Mouse (Mus musculus): ENCODE measurements around the gene Acsl6.

DNA sequence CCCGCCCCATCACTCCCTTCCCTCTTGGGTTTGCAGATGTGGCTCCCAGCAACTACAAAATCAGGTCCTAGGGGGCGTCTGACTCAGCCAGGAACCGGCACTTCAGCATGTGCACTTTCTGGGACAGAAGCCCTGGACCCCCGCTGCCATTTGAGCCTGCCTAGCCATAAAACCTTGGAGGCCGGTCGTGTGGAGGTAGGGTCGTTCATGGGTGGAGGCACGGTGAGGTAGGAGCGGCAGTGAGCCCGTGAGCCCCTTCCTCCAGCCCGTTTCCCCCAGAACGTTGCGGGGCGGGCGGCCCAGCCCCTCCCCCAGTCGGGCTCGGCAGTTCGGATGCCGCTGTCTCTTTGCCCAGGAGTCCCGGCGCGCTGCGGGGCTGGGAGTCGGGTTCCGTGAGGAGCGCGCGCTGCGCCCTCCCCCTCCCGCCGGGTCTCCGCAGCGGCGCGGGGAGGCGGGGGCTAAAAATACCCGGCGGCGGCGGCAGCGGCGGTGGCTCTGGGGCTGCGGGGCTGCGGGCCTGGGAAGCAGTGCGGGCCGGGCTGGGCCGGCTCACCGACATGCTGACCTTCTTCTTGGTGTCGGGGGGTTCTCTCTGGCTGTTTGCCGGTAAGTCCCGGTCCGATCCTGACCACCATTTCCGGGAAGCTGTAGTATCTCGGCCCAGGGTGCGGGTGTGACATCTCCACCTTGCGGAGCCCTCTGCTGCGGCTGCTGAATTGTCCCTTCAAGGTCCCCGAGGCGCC, at the start of gene Acsl6:
- TF ChIP-seq CTCF (IDR thresholded peaks at IDR 0.05; ENCODE audit: control insufficient read depth, insufficient read depth, insufficient read length), result no peak
- no peak for TF ChIP-seq MAX (IDR thresholded peaks at IDR 0.05)
- no peak for TF ChIP-seq CEBPB (IDR thresholded peaks at IDR 0.05; ENCODE audit: low read depth)
